Mouse (Mus musculus) ovary, postnatal 14 days (tissue): ENCODE results near the gene Fbxo40.

Experiments used
- DNase-seq: peaks from one replicate; pipeline ENCODE4 v3.0.0; 2022; ENCODE audit warnings: low spot score

Fbxo40 gene

GRCm38 (mm10) chr16:36946459-36947159, 43.7 kb downstream of the Fbxo40 start:
- no peak for DNase-seq

- no peak for DNase-seq
Observed at GRCm38 (mm10) chr16:36944895-36945424, 45.3 kb downstream of the Fbxo40 start.

- no peak for DNase-seq
Observed at GRCm38 (mm10) chr16:36943591-36943990, 46.7 kb downstream of the Fbxo40 start.

GRCm38 (mm10) chr16:36941895-36942294, 48.4 kb downstream of the Fbxo40 start:
- DNase-seq: no peak

- no peak for DNase-seq
Observed at GRCm38 (mm10) chr16:36941137-36941727, 49.0 kb downstream of the Fbxo40 start.

- DNase-seq: no peak
Observed at GRCm38 (mm10) chr16:36935814-36936213, 54.5 kb downstream of the Fbxo40 start.

GRCm38 (mm10) chr16:36934841-36935620, 55.2 kb downstream of the Fbxo40 start, which contains the start of gene Hcls1:
Hcls1 (plus strand) TSS chr16:36934983.
- no peak for DNase-seq

GRCm38 (mm10) chr16:36934131-36934840, 56.0 kb downstream of the Fbxo40 start:
- DNase-seq: no peak

- DNase-seq: no peak
Observed at GRCm38 (mm10) chr16:36932546-36932945, 57.7 kb downstream of the Fbxo40 start.

- no peak for DNase-seq
Observed at GRCm38 (mm10) chr16:36931976-36932375, 58.3 kb downstream of the Fbxo40 start.

- no peak for DNase-seq
Observed at GRCm38 (mm10) chr16:36931381-36931780, 58.9 kb downstream of the Fbxo40 start.

GRCm38 (mm10) chr16:36930231-36931136, 59.8 kb downstream of the Fbxo40 start:
- no peak for DNase-seq

- DNase-seq: no peak
Observed at GRCm38 (mm10) chr16:36929216-36929615, 61.1 kb downstream of the Fbxo40 start.

- DNase-seq: no peak
Observed at GRCm38 (mm10) chr16:36928106-36928500, 62.2 kb downstream of the Fbxo40 start.

- DNase-seq: no peak
Observed at GRCm38 (mm10) chr16:36927495-36928105, 62.7 kb downstream of the Fbxo40 start.

GRCm38 (mm10) chr16:36926514-36927447, 63.5 kb downstream of the Fbxo40 start:
- no peak for DNase-seq

GRCm38 (mm10) chr16:36925797-36926196, 64.5 kb downstream of the Fbxo40 start:
- no peak for DNase-seq

- no peak for DNase-seq
Observed at GRCm38 (mm10) chr16:36925351-36925750, 64.9 kb downstream of the Fbxo40 start.

- DNase-seq: no peak
Observed at GRCm38 (mm10) chr16:36924312-36924711, 66.0 kb downstream of the Fbxo40 start.
